Comparison of ENCODE assay signal across 8 mouse cellular contexts in genomic region chr16:90916040-90916481, GRCm38 (mm10). TPM values are rescaled to one million over a fixed set of nuclear protein-coding genes. Genes with fewer than 3 reads are reported as not detected.
DNase-seq lines count a peak whose midpoint lies in the region; ATAC-seq lines count a peak whose summit lies in the region.
"Had no signal": no experiment of that assay in that cellular context is flagged by ENCODE, and none has a peak within 500 bp of the region (broad histone marks: within the 10 kb centered on the region; RNA-seq: fewer than 3 reads in every experiment).

No protein-coding gene starts in this region.

- H3K4me3 ChIP-seq in heart, embryonic 13.5 days: no peak overlapping the region

- no peaks in the 10 kb centered on the region; the same call in 1 of the 2 replicates for H3K9me3 ChIP-seq in heart, embryonic 13.5 days

- H3K27ac ChIP-seq in heart, embryonic 13.5 days (replicated peaks): peak overlapping the region; percentile 66

- H3K4me1 ChIP-seq in heart, embryonic 13.5 days: peaks cover 14% of the 10 kb centered on the region

- H3K36me3 ChIP-seq in heart, embryonic 13.5 days: no peaks in the 10 kb centered on the region

- H3K4me2 ChIP-seq in heart, embryonic 13.5 days: peak overlapping the region; percentile 38

- no peak for ATAC-seq in heart, embryonic 13.5 days (ENCODE audit: extremely low read depth, insufficient number of reproducible peaks, low FRiP score, low TSS enrichment)
- no peak for ATAC-seq in monocyte, adult 5-6 weeks (replicated peaks; ENCODE audit: insufficient number of reproducible peaks, low FRiP score, low TSS enrichment, poor library complexity, severe bottlenecking)
- ATAC-seq: activated CD4-positive, CD25-positive, alpha-beta regulatory T cell, adult 4 months had no signal

- peak overlapping the region; percentile 57; the same call in 1 of the 2 replicates for H3K9ac ChIP-seq in heart, embryonic 13.5 days

- DNase-seq in MN1 (ENCODE audit: low spot score): peak; percentile 42
- peak; percentile 84 for DNase-seq in adrenal gland, postnatal 14 days
- peak; percentile 61 to 84 for DNase-seq in kidney, postnatal 25 days
- DNase-seq in thymus, postnatal 10 days (ENCODE audit: low spot score in 2 of 2): no peak
- DNase-seq in left cerebral cortex, adult 11 months (ENCODE audit: low spot score): no peak

- WGBS in heart, embryonic 13.5 days: 22% methylated on average over 12 of the region's 12 CpGs

- H3K27me3 ChIP-seq in heart, embryonic 13.5 days (replicated peaks): peaks cover 44% of the 10 kb centered on the region

RNA-seq across cellular contexts. Expression of gene Cfap298, which starts 18.9 kb away (rescaled TPM):
- total RNA-seq in adrenal gland, postnatal 14 days (2021): 30.2 and 30.3 TPM in 2 replicates
- polyA plus RNA-seq in heart, embryonic 13.5 days (2015; fragmentation: Nextera tagmentation; extraction: Ambion mirVana): 34.6 and 36.9 TPM in 2 replicates
- 10.7 to 19.1 TPM (median 18.3 TPM) in 3 replicates for total RNA-seq in monocyte, adult 5-6 weeks (2017)

Comparison
In these comparisons a context has a peak if more than half of its experiments do, and no peak if none do; other contexts are left out.
1. DNase-seq: peak in MN1 (single experiment), adrenal gland, postnatal 14 days (single experiment) and kidney, postnatal 25 days (2 of 2); none in thymus, postnatal 10 days (0 of 2) and left cerebral cortex, adult 11 months (single experiment).